Mouse (Mus musculus): ENCODE data around the gene Col16a1. TPM values are rescaled to one million over a fixed set of nuclear protein-coding genes. Genes with fewer than 3 reads are reported as not detected.
A peak's percentile ranks its signal among the peaks of the same experiment; 100 is the strongest.

Gene Col16a1
- polyA plus RNA-seq, 1 experiment from 2014 or later, result 9.9 TPM

GRCm38 (mm10) chr4:130036112-130036511 is 11.5 kb upstream of the Col16a1 start:
- Histone ChIP-seq H3K9ac (ENCODE audit: low read depth, low read length) (no peak overlapping the region), H3K9me3 (ENCODE audit: control insufficient read depth, low read length) (no peaks in the 10 kb centered on the region), H3K27ac (ENCODE audit: low read depth, low read length) (no peak overlapping the region), H3K4me3 (ENCODE audit: low read depth, low read length) (no peak overlapping the region), H3K36me3 (ENCODE audit: control insufficient read depth, insufficient read depth, low read length) (no peaks in the 10 kb centered on the region), H3K4me2 (replicated peaks; ENCODE audit: low read depth, low read length) (no peak overlapping the region), H3K27me3 (ENCODE audit: control insufficient read depth, insufficient read depth, low read length) (0 out of 2 replicates have a peak, but pooled peaks cover 6% of the 10 kb centered on the region), H3K4me1 (replicated peaks; ENCODE audit: control insufficient read depth, insufficient read depth, low read length) (peaks cover 8% of the 10 kb centered on the region)
- DNase-seq (ENCODE audit: low spot score) (peak; percentile 74), ATAC-seq (ENCODE audit: low FRiP score) (peak; percentile 38; the same call in 1 of the 2 replicates)
- 7% methylated on average over 5 of the region's 8 CpGs for WGBS

- H3K27me3 ChIP-seq (ENCODE audit: control insufficient read depth, insufficient read depth, low read length), result 0 out of 2 replicates have a peak, but pooled peaks cover 6% of the 10 kb centered on the region
- no peaks in the 10 kb centered on the region for H3K36me3 ChIP-seq (ENCODE audit: control insufficient read depth, insufficient read depth, low read length)
- no peak overlapping the region for H3K9ac ChIP-seq (ENCODE audit: low read depth, low read length)
- H3K9me3 ChIP-seq (ENCODE audit: control insufficient read depth, low read length), result no peaks in the 10 kb centered on the region
- peak; percentile 30; the same call in 1 of the 2 replicates for ATAC-seq (ENCODE audit: low FRiP score)
- H3K4me3 ChIP-seq (ENCODE audit: low read depth, low read length), result no peak overlapping the region
- H3K27ac ChIP-seq (ENCODE audit: low read depth, low read length), result no peak overlapping the region
- 0 out of 2 replicates have a peak overlapping the region, but pooled peaks have one; percentile 3 for H3K4me2 ChIP-seq (replicated peaks; ENCODE audit: low read depth, low read length)
- peaks cover 8% of the 10 kb centered on the region for H3K4me1 ChIP-seq (replicated peaks; ENCODE audit: control insufficient read depth, insufficient read depth, low read length)
- WGBS, result 14% methylated on average over 22 of the region's 23 CpGs
- DNase-seq (ENCODE audit: low spot score), result no peak
Observed at GRCm38 (mm10) chr4:130036573-130037401, 10.9 kb upstream of the Col16a1 start.

GRCm38 (mm10) chr4:130039351-130039750 is 8.3 kb upstream of the Col16a1 start:
- Histone ChIP-seq H3K4me3 (ENCODE audit: low read depth, low read length) (no peak overlapping the region), H3K4me2 (replicated peaks; ENCODE audit: low read depth, low read length) (no peak overlapping the region), H3K9me3 (ENCODE audit: control insufficient read depth, low read length) (no peaks in the 10 kb centered on the region), H3K36me3 (ENCODE audit: control insufficient read depth, insufficient read depth, low read length) (no peaks in the 10 kb centered on the region), H3K4me1 (replicated peaks; ENCODE audit: control insufficient read depth, insufficient read depth, low read length) (peaks cover 3% of the 10 kb centered on the region), H3K27me3 (ENCODE audit: control insufficient read depth, insufficient read depth, low read length) (0 out of 2 replicates have a peak, but pooled peaks cover 6% of the 10 kb centered on the region), H3K27ac (ENCODE audit: low read depth, low read length) (no peak overlapping the region), H3K9ac (ENCODE audit: low read depth, low read length) (no peak overlapping the region)
- 47% methylated on average over 5 of the region's 5 CpGs for WGBS
- DNase-seq (ENCODE audit: low spot score) (no peak), ATAC-seq (ENCODE audit: low FRiP score) (no peak)

- Histone ChIP-seq H3K36me3 (ENCODE audit: control insufficient read depth, insufficient read depth, low read length) (no peaks in the 10 kb centered on the region), H3K27ac (ENCODE audit: low read depth, low read length) (no peak overlapping the region), H3K4me1 (replicated peaks; ENCODE audit: control insufficient read depth, insufficient read depth, low read length) (peaks cover 3% of the 10 kb centered on the region), H3K4me3 (ENCODE audit: low read depth, low read length) (no peak overlapping the region), H3K9me3 (ENCODE audit: control insufficient read depth, low read length) (no peaks in the 10 kb centered on the region), H3K4me2 (replicated peaks; ENCODE audit: low read depth, low read length) (no peak overlapping the region), H3K9ac (ENCODE audit: low read depth, low read length) (no peak overlapping the region), H3K27me3 (ENCODE audit: control insufficient read depth, insufficient read depth, low read length) (peaks cover 9% of the 10 kb centered on the region)
- 90% methylated on average over 11 of the region's 11 CpGs for WGBS
- ATAC-seq (ENCODE audit: low FRiP score), result no peak
- DNase-seq (ENCODE audit: low spot score), result no peak
Observed at GRCm38 (mm10) chr4:130041076-130041475, 6.6 kb upstream of the Col16a1 start.

- DNase-seq (ENCODE audit: low spot score) (no peak), ATAC-seq (ENCODE audit: low FRiP score) (no peak)
- Histone ChIP-seq H3K27ac (ENCODE audit: low read depth, low read length) (no peak overlapping the region), H3K4me1 (replicated peaks; ENCODE audit: control insufficient read depth, insufficient read depth, low read length) (peaks cover 9% of the 10 kb centered on the region), H3K27me3 (ENCODE audit: control insufficient read depth, insufficient read depth, low read length) (peaks cover 5% of the 10 kb centered on the region), H3K9ac (ENCODE audit: low read depth, low read length) (no peak overlapping the region), H3K4me2 (replicated peaks; ENCODE audit: low read depth, low read length) (no peak overlapping the region), H3K9me3 (ENCODE audit: control insufficient read depth, low read length) (no peaks in the 10 kb centered on the region), H3K36me3 (ENCODE audit: control insufficient read depth, insufficient read depth, low read length) (no peaks in the 10 kb centered on the region), H3K4me3 (ENCODE audit: low read depth, low read length) (no peak overlapping the region)
- WGBS, result 73% methylated on average over 9 of the region's 9 CpGs
Observed at GRCm38 (mm10) chr4:130044211-130044610, 3.4 kb upstream of the Col16a1 start.

GRCm38 (mm10) chr4:130045609-130046008 is 2.0 kb upstream of the Col16a1 start:
- WGBS, result 16% methylated on average over 14 of the region's 14 CpGs
- DNase-seq (ENCODE audit: low spot score), result no peak
- Histone ChIP-seq H3K4me1 (replicated peaks; ENCODE audit: control insufficient read depth, insufficient read depth, low read length) (peaks cover 9% of the 10 kb centered on the region), H3K9me3 (ENCODE audit: control insufficient read depth, low read length) (no peaks in the 10 kb centered on the region), H3K27ac (ENCODE audit: low read depth, low read length) (no peak overlapping the region), H3K9ac (ENCODE audit: low read depth, low read length) (no peak overlapping the region), H3K36me3 (ENCODE audit: control insufficient read depth, insufficient read depth, low read length) (no peaks in the 10 kb centered on the region), H3K4me2 (replicated peaks; ENCODE audit: low read depth, low read length) (no peak overlapping the region), H3K27me3 (ENCODE audit: control insufficient read depth, insufficient read depth, low read length) (peaks cover 5% of the 10 kb centered on the region), H3K4me3 (ENCODE audit: low read depth, low read length) (no peak overlapping the region)
- ATAC-seq (ENCODE audit: low FRiP score), result no peak

GRCm38 (mm10) chr4:130048203-130048479 is 501 bp downstream of the Col16a1 start:
- no peak overlapping the region for H3K4me3 ChIP-seq (ENCODE audit: low read depth, low read length)
- H3K36me3 ChIP-seq (ENCODE audit: control insufficient read depth, insufficient read depth, low read length), result no peaks in the 10 kb centered on the region
- WGBS, result 28% methylated on average over 4 of the region's 4 CpGs
- H3K4me2 ChIP-seq (replicated peaks; ENCODE audit: low read depth, low read length), result peak overlapping the region; percentile 74
- peaks cover 9% of the 10 kb centered on the region for H3K4me1 ChIP-seq (replicated peaks; ENCODE audit: control insufficient read depth, insufficient read depth, low read length)
- H3K9me3 ChIP-seq (ENCODE audit: control insufficient read depth, low read length), result no peaks in the 10 kb centered on the region
- no peak for DNase-seq (ENCODE audit: low spot score)
- peak; percentile 48; the same call in 1 of the 2 replicates for ATAC-seq (ENCODE audit: low FRiP score)
- peak overlapping the region; percentile 40; the same call in 1 of the 2 replicates for H3K9ac ChIP-seq (ENCODE audit: low read depth, low read length)
- peaks cover 5% of the 10 kb centered on the region for H3K27me3 ChIP-seq (ENCODE audit: control insufficient read depth, insufficient read depth, low read length)
- peak overlapping the region; percentile 59 for H3K27ac ChIP-seq (ENCODE audit: low read depth, low read length)

- no peak overlapping the region for H3K27ac ChIP-seq (ENCODE audit: low read depth, low read length)
- ATAC-seq (ENCODE audit: low FRiP score), result no peak
- WGBS, result 88% methylated on average over 8 of the region's 8 CpGs
- no peak for DNase-seq (ENCODE audit: low spot score)
- peaks cover 9% of the 10 kb centered on the region for H3K4me1 ChIP-seq (replicated peaks; ENCODE audit: control insufficient read depth, insufficient read depth, low read length)
- H3K4me3 ChIP-seq (ENCODE audit: low read depth, low read length), result no peak overlapping the region
- H3K27me3 ChIP-seq (ENCODE audit: control insufficient read depth, insufficient read depth, low read length), result peaks cover 5% of the 10 kb centered on the region
- H3K4me2 ChIP-seq (replicated peaks; ENCODE audit: low read depth, low read length), result no peak overlapping the region
- H3K36me3 ChIP-seq (ENCODE audit: control insufficient read depth, insufficient read depth, low read length), result no peaks in the 10 kb centered on the region
- H3K9me3 ChIP-seq (ENCODE audit: control insufficient read depth, low read length), result no peaks in the 10 kb centered on the region
- no peak overlapping the region for H3K9ac ChIP-seq (ENCODE audit: low read depth, low read length)
Observed at GRCm38 (mm10) chr4:130050056-130050824, 2.6 kb downstream of the Col16a1 start.
